Mouse (Mus musculus) forebrain, embryonic 16.5 days (tissue): ENCODE data around the gene Slco2a1. TPM values are rescaled to one million over a fixed set of nuclear protein-coding genes. Genes with fewer than 3 reads are reported as not detected.

Experiments
- ATAC-seq: fragments of 200-750 bp; cut with Nextera tagmentation; 2 replicates; pipeline ENCODE4 v1.8.0; 2017; ENCODE audit warnings: mild to moderate bottlenecking, moderate library complexity
- H3K27ac ChIP-seq: fragments of 300-500 bp; sonication (generic); 2 replicates; pipeline ENCODE4 v1.5.1; 2014; ENCODE audit warnings: low read length, control low read depth
- H3K27me3 ChIP-seq: fragments of 300-500 bp; sonication (generic); replicated peaks from 2 replicates; pipeline ENCODE4 v1.6.1; 2014; ENCODE audit warnings: low read length; ENCODE audit not compliant: control insufficient read depth, insufficient read depth
- H3K36me3 ChIP-seq: fragments of 300-500 bp; sonication (generic); 2 replicates; pipeline ENCODE4 v1.6.1; 2014; ENCODE audit not compliant: control insufficient read depth, insufficient read depth
- H3K4me1 ChIP-seq: fragments of 300-500 bp; sonication (generic); replicated peaks from 2 replicates; pipeline ENCODE4 v1.6.1; 2014; ENCODE audit warnings: low read length; ENCODE audit not compliant: control insufficient read depth, insufficient read depth
- H3K4me2 ChIP-seq: fragments of 300-500 bp; sonication (generic); 2 replicates; pipeline ENCODE4 v1.6.1; 2014; ENCODE audit warnings: mild to moderate bottlenecking, low read length, control low read depth
- H3K4me3 ChIP-seq: fragments of 300-500 bp; sonication (generic); replicated peaks from 2 replicates; pipeline ENCODE4 v1.5.1; 2014; ENCODE audit warnings: mild to moderate bottlenecking, low read length, control low read depth
- H3K9ac ChIP-seq: fragments of 300-500 bp; sonication (generic); replicated peaks from 2 replicates; pipeline ENCODE4 v1.6.1; 2014; ENCODE audit warnings: low read depth, low read length, control low read depth
- H3K9me3 ChIP-seq: fragments of 300-500 bp; sonication (generic); 2 replicates; pipeline ENCODE4 v1.6.1; 2016; ENCODE audit warnings: low read length; ENCODE audit not compliant: control insufficient read depth
- WGBS: fragments of 180-500 bp; shearing (Covaris S2); extraction: QIAGEN DNeasy Blood & Tissue Kit; methylation state at CpG from one replicate; pipeline ENCODE4 v1.1.7; 2014; 5-methylcytosine and 5-hydroxymethylcytosine counted together
- polyA plus RNA-seq: library from polyadenylated mRNA; unstranded; fragments of >200 nt; fragmentation: Nextera tagmentation; extraction: Ambion mirVana; gene quantifications from 2 replicates; pipeline ENCODE4 v1.2.1, GENCODE M21; 2015

Slco2a1 gene
- polyA plus RNA-seq, 1 experiment from 2014 or later, result 3.1 TPM

GRCm38 (mm10) chr9:102995800-102996635 is 7.5 kb downstream of the Slco2a1 start:
- Histone ChIP-seq H3K27ac (no peak overlapping the region), H3K9ac (no peak overlapping the region), H3K4me1 (no peaks in the 10 kb centered on the region), H3K9me3 (no peaks in the 10 kb centered on the region), H3K4me2 (no peak overlapping the region), H3K36me3 (no peaks in the 10 kb centered on the region), H3K27me3 (no peaks in the 10 kb centered on the region), H3K4me3 (no peak overlapping the region)
- no peak for ATAC-seq
- 91% methylated on average over 12 of the region's 12 CpGs for WGBS

GRCm38 (mm10) chr9:103000384-103000783 is 11.9 kb downstream of the Slco2a1 start:
- Histone ChIP-seq H3K4me2 (no peak overlapping the region), H3K27ac (no peak overlapping the region), H3K4me3 (no peak overlapping the region), H3K27me3 (no peaks in the 10 kb centered on the region), H3K9me3 (no peaks in the 10 kb centered on the region), H3K9ac (no peak overlapping the region), H3K4me1 (no peaks in the 10 kb centered on the region), H3K36me3 (no peaks in the 10 kb centered on the region)
- no peak for ATAC-seq
- 85% methylated on average over 7 of the region's 7 CpGs for WGBS

GRCm38 (mm10) chr9:103004343-103004742 is 15.8 kb downstream of the Slco2a1 start:
- Histone ChIP-seq H3K9ac (no peak overlapping the region), H3K36me3 (no peaks in the 10 kb centered on the region), H3K9me3 (no peaks in the 10 kb centered on the region), H3K4me3 (no peak overlapping the region), H3K27me3 (peaks cover 5% of the 10 kb centered on the region; the same call in 1 of the 2 replicates), H3K4me2 (no peak overlapping the region), H3K4me1 (peaks cover 13% of the 10 kb centered on the region), H3K27ac (no peak overlapping the region)
- WGBS, result 89% methylated on average over 6 of the region's 6 CpGs
- no peak for ATAC-seq

- H3K27ac ChIP-seq, result no peak overlapping the region
- 2% methylated on average over 15 of the region's 15 CpGs for WGBS
Observed at GRCm38 (mm10) chr9:103007699-103008078, 19.2 kb downstream of the Slco2a1 start.

GRCm38 (mm10) chr9:103008079-103008855 is 19.8 kb downstream of the Slco2a1 start:
- H3K9ac ChIP-seq, result peak overlapping the region; percentile 50
- no peaks in the 10 kb centered on the region for H3K36me3 ChIP-seq
- H3K9me3 ChIP-seq, result no peaks in the 10 kb centered on the region
- H3K4me1 ChIP-seq, result peaks cover 13% of the 10 kb centered on the region
- no peak overlapping the region for H3K27ac ChIP-seq
- peak overlapping the region; percentile 88 for H3K4me2 ChIP-seq
- H3K27me3 ChIP-seq, result peaks cover 8% of the 10 kb centered on the region; the same call in 1 of the 2 replicates
- ATAC-seq, result peak; percentile 45; the same call in 1 of the 2 replicates
- peak overlapping the region; percentile 46 for H3K4me3 ChIP-seq
- 1% methylated on average over 47 of the region's 50 CpGs for WGBS

More at GRCm38 (mm10) chr9:103007699-103008078, 19.2 kb downstream of the Slco2a1 start:
- Histone ChIP-seq H3K27me3 (peaks cover 8% of the 10 kb centered on the region; the same call in 1 of the 2 replicates), H3K4me1 (peaks cover 13% of the 10 kb centered on the region), H3K9me3 (no peaks in the 10 kb centered on the region), H3K36me3 (no peaks in the 10 kb centered on the region), H3K4me3 (peak overlapping the region; percentile 46), H3K4me2 (peak overlapping the region; percentile 88), H3K9ac (peak overlapping the region; percentile 50)
- peak; percentile 36; the same call in 1 of the 2 replicates for ATAC-seq

- no peaks in the 10 kb centered on the region for H3K9me3 ChIP-seq
- no peak overlapping the region for H3K27ac ChIP-seq
- no peaks in the 10 kb centered on the region for H3K36me3 ChIP-seq
- ATAC-seq, result no peak
- H3K4me1 ChIP-seq, result peaks cover 13% of the 10 kb centered on the region
- H3K9ac ChIP-seq, result no peak overlapping the region
- WGBS, result 80% methylated on average over 3 of the region's 3 CpGs
- H3K4me2 ChIP-seq, result no peak overlapping the region
- H3K27me3 ChIP-seq, result peaks cover 8% of the 10 kb centered on the region; the same call in 1 of the 2 replicates
- H3K4me3 ChIP-seq, result no peak overlapping the region
Observed at GRCm38 (mm10) chr9:103010161-103010560, 21.6 kb downstream of the Slco2a1 start.

GRCm38 (mm10) chr9:103013366-103013765 is 24.9 kb downstream of the Slco2a1 start:
- H3K4me2 ChIP-seq, result no peak overlapping the region
- no peaks in the 10 kb centered on the region for H3K9me3 ChIP-seq
- no peak overlapping the region for H3K9ac ChIP-seq
- no peak overlapping the region for H3K4me3 ChIP-seq
- H3K4me1 ChIP-seq, result peaks cover 3% of the 10 kb centered on the region
- no peak for ATAC-seq
- WGBS, result 7% methylated on average over 5 of the region's 5 CpGs
- H3K36me3 ChIP-seq, result no peaks in the 10 kb centered on the region
- H3K27ac ChIP-seq, result no peak overlapping the region
- peaks cover 8% of the 10 kb centered on the region; the same call in 1 of the 2 replicates for H3K27me3 ChIP-seq

GRCm38 (mm10) chr9:103014686-103015085 is 26.2 kb downstream of the Slco2a1 start:
- Histone ChIP-seq H3K27me3 (no peaks in the 10 kb centered on the region), H3K4me1 (no peaks in the 10 kb centered on the region), H3K9me3 (no peaks in the 10 kb centered on the region), H3K9ac (no peak overlapping the region), H3K4me3 (no peak overlapping the region), H3K36me3 (no peaks in the 10 kb centered on the region), H3K27ac (no peak overlapping the region), H3K4me2 (no peak overlapping the region)
- WGBS, result 84% methylated on average over 12 of the region's 12 CpGs
- ATAC-seq, result no peak

GRCm38 (mm10) chr9:103024116-103024515 is 35.6 kb downstream of the Slco2a1 start:
- no peaks in the 10 kb centered on the region for H3K4me1 ChIP-seq
- H3K27me3 ChIP-seq, result no peaks in the 10 kb centered on the region
- no peak for ATAC-seq
- no peak overlapping the region for H3K4me3 ChIP-seq
- WGBS, result 81% methylated on average over 4 of the region's 4 CpGs
- no peak overlapping the region for H3K4me2 ChIP-seq
- no peaks in the 10 kb centered on the region for H3K36me3 ChIP-seq
- no peak overlapping the region for H3K27ac ChIP-seq
- no peaks in the 10 kb centered on the region for H3K9me3 ChIP-seq
- no peak overlapping the region for H3K9ac ChIP-seq
